In the genomic region with DNA sequence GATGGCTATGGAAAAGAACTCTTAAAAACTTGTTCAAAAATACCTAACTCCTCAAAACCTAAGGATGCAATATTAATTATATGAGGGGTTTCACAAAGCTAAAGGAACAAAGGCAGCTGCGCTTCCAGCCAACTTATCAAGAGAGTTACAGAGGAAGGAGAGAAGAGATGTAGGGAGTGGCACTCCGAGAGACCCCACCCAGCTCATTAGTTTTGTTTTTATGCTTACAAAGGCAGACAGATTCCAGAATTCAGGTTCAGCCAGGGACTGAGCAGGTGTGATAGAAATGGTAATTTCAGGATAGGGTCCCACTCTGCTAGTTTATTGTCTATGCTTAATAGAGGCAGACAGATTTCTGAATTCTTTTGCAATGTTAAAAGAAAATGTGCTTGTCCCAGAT, we compare ENCODE assay signal across 20 mouse cellular contexts.
DNase-seq lines count a peak whose midpoint lies in the region; TF ChIP-seq lines count a peak whose summit lies in the region.
"Had no signal": no experiment of that assay in that cellular context is flagged by ENCODE, and none has a peak within 500 bp of the region (broad histone marks: within the 10 kb centered on the region; RNA-seq: fewer than 3 reads in every experiment).

No protein-coding gene starts in this region.

- H3K4me3 ChIP-seq in ES-Bruce4 (ENCODE audit: low read depth, low read length) = no peak overlapping the region
- H3K4me3 ChIP-seq in ES-E14 (ENCODE audit: insufficient read depth in 1 of 2, low read depth in 1 of 2, low read length in 2 of 2, poor library complexity in 1 of 2, severe bottlenecking in 1 of 2) = 0 out of 4 replicates have a peak overlapping the region, but pooled peaks of 1 of the 2 experiments have one; percentile 17
- H3K4me3 ChIP-seq: embryonic facial prominence, embryonic 13.5 days; embryonic facial prominence, embryonic 15.5 days; erythroblast, embryonic 14.5 days; forebrain, embryonic 10.5 days; forebrain, embryonic 12.5 days had no signal

- no peak for TF ChIP-seq EP300 in ES-Bruce4 (IDR thresholded peaks at IDR 0.05; ENCODE audit: insufficient read depth, low read depth, low read length)

- DNase-seq in ES-E14 (ENCODE audit: low read depth, low spot score) = peak; percentile 35
- peak; percentile 58 for DNase-seq in ZHBTc4 (ENCODE audit: low read depth, low spot score)
- no peak for DNase-seq in cerebellum, postnatal 10 days
- DNase-seq in adrenal gland, postnatal 4 days (ENCODE audit: low spot score in 2 of 2) = no peak
- no peak for DNase-seq in gastrocnemius, postnatal 25 days
- DNase-seq: adrenal gland, adult 2 months; adrenal gland, postnatal 10 days; adrenal gland, postnatal 25 days; cerebellum, adult 11-12 months; cerebellum, adult 2 months; cerebellum, adult 9-10 months; cerebellum, postnatal 14 days; cerebellum, postnatal 36 days; embryo, embryonic 11 days had no signal

- no peak for TF ChIP-seq CTCF in ES-Bruce4 (IDR thresholded peaks at IDR 0.05; ENCODE audit: low read depth, low read length)

- peaks cover 55% of the 10 kb centered on the region for H3K36me3 ChIP-seq in ES-Bruce4 (ENCODE audit: control insufficient read depth, insufficient read depth, low read length, poor library complexity, severe bottlenecking)
- peaks cover 25% of the 10 kb centered on the region for H3K36me3 ChIP-seq in ES-E14 (ENCODE audit: control insufficient read depth, insufficient read depth, low read length, poor library complexity, severe bottlenecking)

- H3K9me3 ChIP-seq in ES-Bruce4 (replicated peaks; ENCODE audit: control insufficient read depth, insufficient read depth, low read length, poor library complexity, severe bottlenecking) (no peaks in the 10 kb centered on the region), ES-E14 (ENCODE audit: control insufficient read depth, insufficient read depth, low read depth, low read length) (no peaks in the 10 kb centered on the region)
- H3K9me3 ChIP-seq: embryonic facial prominence, embryonic 13.5 days; embryonic facial prominence, embryonic 15.5 days; forebrain, embryonic 10.5 days; forebrain, embryonic 12.5 days had no signal

- no peaks in the 10 kb centered on the region for H3K4me1 ChIP-seq in ES-Bruce4 (ENCODE audit: control insufficient read depth, insufficient read depth, low read length)
- H3K4me1 ChIP-seq in ES-E14 (ENCODE audit: control insufficient read depth in 2 of 2, insufficient read depth in 2 of 2, low read length in 2 of 2, poor library complexity in 1 of 2) = peaks cover 1 to 14% of the 10 kb centered on the region in 2 experiments
- H3K4me1 ChIP-seq: embryonic facial prominence, embryonic 13.5 days; embryonic facial prominence, embryonic 15.5 days; forebrain, embryonic 10.5 days; forebrain, embryonic 12.5 days had no signal

- H3K27me3 ChIP-seq in ES-Bruce4 (ENCODE audit: control insufficient read depth, insufficient read depth, low read length, poor library complexity, severe bottlenecking) = no peaks in the 10 kb centered on the region
- H3K27me3 ChIP-seq: embryonic facial prominence, embryonic 13.5 days; embryonic facial prominence, embryonic 15.5 days; forebrain, embryonic 12.5 days had no signal

- 0 out of 2 replicates have a peak overlapping the region, but pooled peaks have one; percentile 35 for H3K9ac ChIP-seq in ES-Bruce4 (ENCODE audit: low read depth, poor library complexity, severe bottlenecking)
- H3K9ac ChIP-seq in ES-E14 (ENCODE audit: insufficient read depth, low read depth, low read length, poor library complexity, severe bottlenecking) = no peak overlapping the region
- H3K9ac ChIP-seq: embryonic facial prominence, embryonic 13.5 days; embryonic facial prominence, embryonic 15.5 days; forebrain, embryonic 12.5 days had no signal

- no peak for TF ChIP-seq POLR2A in ES-Bruce4 (IDR thresholded peaks at IDR 0.05; ENCODE audit: insufficient read depth, low read length)

- in situ Hi-C loops in ES-E14 (cut with MboI; ENCODE audit: low sequenced_read_pairs in 2 of 2, unreplicated experiment in 2 of 2) = no loop called here

- H3K27ac ChIP-seq in ES-Bruce4 (ENCODE audit: insufficient read depth, low read length) (no peak overlapping the region), ES-E14 (ENCODE audit: insufficient read depth, low read depth, low read length, poor library complexity, severe bottlenecking) (peak overlapping the region; percentile 35; the same call in 1 of the 2 replicates)
- H3K27ac ChIP-seq: embryonic facial prominence, embryonic 13.5 days; embryonic facial prominence, embryonic 15.5 days; forebrain, embryonic 10.5 days; forebrain, embryonic 12.5 days had no signal

TF ChIP-seq in ES-E14, 5 proteins besides CTCF, POLR2A, EP300 and RAD21:
- TF ChIP-seq ZC3H11A (IDR thresholded peaks at IDR 0.05; ENCODE audit: borderline replicate concordance, low read depth, low read length) (no peak), CHD2 (IDR thresholded peaks at IDR 0.05; ENCODE audit: low read depth, low read length) (peak; percentile 56; the same call in 1 of the 2 replicates), ZNF384 (IDR thresholded peaks at IDR 0.05; ENCODE audit: low read depth, low read length) (no peak)

Comparison
In these comparisons a context has a peak if more than half of its experiments do, and no peak if none do; other contexts are left out.
1. DNase-seq: peak in ES-E14 (single experiment) and ZHBTc4 (single experiment); none in cerebellum, postnatal 10 days (0 of 2), adrenal gland, postnatal 4 days (0 of 2) and gastrocnemius, postnatal 25 days (single experiment).